Mouse (Mus musculus) intestine, postnatal 0 days (tissue): ENCODE data around the gene Sobp. TPM values are rescaled to one million over a fixed set of nuclear protein-coding genes. Genes with fewer than 3 reads are reported as not detected.

Experiments used
- ATAC-seq: fragments of 200-750 bp; cut with Nextera tagmentation; 2 replicates; pipeline ENCODE4 v1.8.0; 2017; ENCODE audit warnings: mild to moderate bottlenecking, moderate TSS enrichment, moderate library complexity
- H3K27ac ChIP-seq: fragments of 300-500 bp; sonication (generic); 2 replicates; pipeline ENCODE4 v1.5.1; 2014; ENCODE audit warnings: mild to moderate bottlenecking, low read depth, low read length, moderate library complexity
- H3K27me3 ChIP-seq: fragments of 300-500 bp; sonication (generic); replicated peaks from 2 replicates; pipeline ENCODE4 v1.6.1; 2014; ENCODE audit warnings: low read length, mixed read lengths; ENCODE audit not compliant: control insufficient read depth, insufficient read depth
- H3K36me3 ChIP-seq: fragments of 300-500 bp; sonication (generic); 2 replicates; pipeline ENCODE4 v1.6.1; 2014; ENCODE audit warnings: mild to moderate bottlenecking, moderate library complexity; ENCODE audit not compliant: control insufficient read depth, insufficient read depth
- H3K4me1 ChIP-seq: fragments of 300-500 bp; sonication (generic); replicated peaks from 2 replicates; pipeline ENCODE4 v1.6.1; 2014; ENCODE audit warnings: antibody characterized with exemption, low read length, mixed read lengths; ENCODE audit not compliant: control insufficient read depth, insufficient read depth
- H3K4me2 ChIP-seq: fragments of 300-500 bp; sonication (generic); replicated peaks from 2 replicates; pipeline ENCODE4 v1.6.1; 2014; ENCODE audit warnings: low read depth, mild to moderate bottlenecking, moderate library complexity
- H3K4me3 ChIP-seq: fragments of 300-500 bp; sonication (generic); 2 replicates; pipeline ENCODE4 v1.5.1; 2014; ENCODE audit warnings: low read depth, low read length
- H3K9ac ChIP-seq: fragments of 300-500 bp; sonication (generic); 2 replicates; pipeline ENCODE4 v1.6.1; 2014; ENCODE audit warnings: mild to moderate bottlenecking, low read depth, low read length
- H3K9me3 ChIP-seq: fragments of 300-500 bp; sonication (generic); 2 replicates; pipeline ENCODE4 v1.6.1; 2016; ENCODE audit warnings: mixed run types; ENCODE audit not compliant: control insufficient read depth
- CTCF ChIP-seq: sonication (generic); IDR thresholded peaks from 2 replicates; pipeline ENCODE4 v1.5.1; 2016; ENCODE audit warnings: low read depth, mild to moderate bottlenecking, control low read depth, antibody characterized with exemption, moderate library complexity
- WGBS: fragments of 180-500 bp; shearing (Covaris S2); extraction: QIAGEN DNeasy Blood & Tissue Kit; methylation state at CpG from one replicate; pipeline ENCODE4 v1.1.7; 2014; 5-methylcytosine and 5-hydroxymethylcytosine counted together
- polyA plus RNA-seq: library from polyadenylated mRNA; unstranded; fragments of >200 nt; fragmentation: Nextera tagmentation; extraction: Ambion mirVana; gene quantifications from 2 replicates; pipeline ENCODE4 v1.2.1, GENCODE M21; 2015

Sobp gene
- polyA plus RNA-seq, 1 experiment from 2014 or later, result 0.99 TPM

DNA sequence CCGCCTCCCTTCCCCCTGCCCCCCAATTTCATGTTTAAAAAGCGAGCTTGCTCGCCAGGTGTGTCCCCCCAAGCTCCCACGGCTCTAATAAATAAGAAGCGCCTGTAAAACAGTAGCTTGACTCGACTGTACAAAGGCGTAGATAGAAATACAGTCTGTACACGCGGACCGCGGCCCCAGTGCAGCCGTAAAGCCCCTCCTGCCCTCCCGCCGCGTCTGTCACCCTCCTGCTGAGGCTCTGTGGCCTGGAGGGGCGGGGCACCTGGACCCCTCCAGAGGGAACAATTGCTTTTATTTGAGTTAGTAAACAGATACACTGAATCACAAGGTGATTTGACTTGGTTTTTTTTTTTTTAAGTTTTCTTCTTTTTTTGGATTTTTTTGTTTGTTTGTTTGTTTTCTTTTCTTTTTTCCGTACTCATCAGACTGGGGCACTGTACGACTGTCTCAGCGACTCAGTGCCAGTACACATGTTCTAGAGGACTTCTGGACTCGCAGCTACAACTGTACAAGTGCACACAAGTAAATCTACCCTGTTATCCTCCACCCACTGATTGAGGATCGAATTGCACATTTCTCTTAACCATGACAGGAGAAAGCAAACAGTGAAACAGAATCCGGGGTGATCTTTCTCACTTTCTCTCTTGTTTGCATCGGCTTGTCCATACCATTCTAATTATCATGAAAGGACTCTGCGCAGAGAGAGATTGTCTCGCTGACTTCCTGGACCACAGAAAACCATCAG lies 171.4 kb downstream of the Sobp start:
- Histone ChIP-seq H3K9me3 (no peaks in the 10 kb centered on the region), H3K9ac (no peak overlapping the region; the same call in 1 of the 2 replicates), H3K27ac (no peak overlapping the region), H3K36me3 (no peaks in the 10 kb centered on the region), H3K4me3 (peak overlapping the region; percentile 37), H3K4me2 (peak overlapping the region; percentile 77), H3K4me1 (0 out of 2 replicates have a peak, but pooled peaks cover 2% of the 10 kb centered on the region), H3K27me3 (0 out of 2 replicates have a peak, but pooled peaks cover 7% of the 10 kb centered on the region)
- ATAC-seq, result no peak
- 10% methylated on average over 25 of the region's 25 CpGs for WGBS
- TF ChIP-seq CTCF, result no peak

- 0 out of 2 replicates have a peak, but pooled peaks cover 7% of the 10 kb centered on the region for H3K27me3 ChIP-seq
- no peaks in the 10 kb centered on the region for H3K9me3 ChIP-seq
- H3K36me3 ChIP-seq, result no peaks in the 10 kb centered on the region
- H3K4me1 ChIP-seq, result 0 out of 2 replicates have a peak, but pooled peaks cover 2% of the 10 kb centered on the region
- no peak overlapping the region for H3K27ac ChIP-seq
- no peak for ATAC-seq
- peak overlapping the region; percentile 37 for H3K4me3 ChIP-seq
- peak overlapping the region; percentile 77 for H3K4me2 ChIP-seq
- WGBS, result 20% methylated on average over 13 of the region's 13 CpGs
- no peak overlapping the region for H3K9ac ChIP-seq
- TF ChIP-seq CTCF, result no peak
Measured at GRCm38 (mm10) chr10:43002066-43002678, 172.2 kb downstream of the Sobp start.

- H3K4me2 ChIP-seq, result no peak overlapping the region
- 39% methylated on average over 3 of the region's 3 CpGs for WGBS
Measured at GRCm38 (mm10) chr10:43001433-43001832, 172.9 kb downstream of the Sobp start.

GRCm38 (mm10) chr10:42999324-42999723 lies 175.0 kb downstream of the Sobp start:
- no peaks in the 10 kb centered on the region for H3K9me3 ChIP-seq
- 0 out of 2 replicates have a peak, but pooled peaks cover 2% of the 10 kb centered on the region for H3K4me1 ChIP-seq
- no peak overlapping the region for H3K9ac ChIP-seq
- H3K4me3 ChIP-seq, result no peak overlapping the region
- H3K27me3 ChIP-seq, result 0 out of 2 replicates have a peak, but pooled peaks cover 7% of the 10 kb centered on the region
- no peak for TF ChIP-seq CTCF
- H3K36me3 ChIP-seq, result no peaks in the 10 kb centered on the region
- H3K27ac ChIP-seq, result no peak overlapping the region
- H3K4me2 ChIP-seq, result no peak overlapping the region
- WGBS, result 95% methylated on average over 10 of the region's 10 CpGs
- ATAC-seq, result no peak

More at GRCm38 (mm10) chr10:43001433-43001832, 172.9 kb downstream of the Sobp start:
- Histone ChIP-seq H3K4me1 (0 out of 2 replicates have a peak, but pooled peaks cover 2% of the 10 kb centered on the region), H3K36me3 (no peaks in the 10 kb centered on the region), H3K4me3 (no peak overlapping the region), H3K9me3 (no peaks in the 10 kb centered on the region), H3K9ac (no peak overlapping the region), H3K27me3 (0 out of 2 replicates have a peak, but pooled peaks cover 7% of the 10 kb centered on the region), H3K27ac (no peak overlapping the region)
- TF ChIP-seq CTCF, result no peak
- no peak for ATAC-seq

GRCm38 (mm10) chr10:42997278-42997677 lies 177.1 kb downstream of the Sobp start:
- Histone ChIP-seq H3K4me1 (no peaks in the 10 kb centered on the region), H3K36me3 (no peaks in the 10 kb centered on the region), H3K27ac (no peak overlapping the region), H3K27me3 (0 out of 2 replicates have a peak, but pooled peaks cover 7% of the 10 kb centered on the region), H3K9me3 (no peaks in the 10 kb centered on the region), H3K4me2 (no peak overlapping the region), H3K9ac (no peak overlapping the region), H3K4me3 (no peak overlapping the region)
- 0 out of 2 replicates have a peak, but pooled peaks have one; percentile 25 for ATAC-seq
- 80% methylated on average over 2 of the region's 2 CpGs for WGBS
- no peak for TF ChIP-seq CTCF

GRCm38 (mm10) chr10:42995484-42995895 lies 178.8 kb downstream of the Sobp start:
- Histone ChIP-seq H3K4me3 (no peak overlapping the region), H3K9me3 (no peaks in the 10 kb centered on the region), H3K4me2 (no peak overlapping the region), H3K27ac (no peak overlapping the region), H3K27me3 (no peaks in the 10 kb centered on the region), H3K36me3 (no peaks in the 10 kb centered on the region), H3K9ac (no peak overlapping the region), H3K4me1 (no peaks in the 10 kb centered on the region)
- WGBS, result 30% methylated on average over 13 of the region's 13 CpGs
- no peak for ATAC-seq
- TF ChIP-seq CTCF, result no peak
